Mouse (Mus musculus) liver, postnatal 0 days (tissue): ENCODE measurements around the gene Greb1.

Experiments
- CTCF ChIP-seq: sonication (generic); IDR thresholded peaks from 2 replicates; pipeline ENCODE4 v1.5.1; 2016; ENCODE audit warnings: antibody characterized with exemption, low read depth
- EP300 ChIP-seq: IDR thresholded peaks from 2 replicates; pipeline ENCODE4 v1.6.1; 2016; ENCODE audit warnings: antibody characterized with exemption, low read depth, mild to moderate bottlenecking

DNA sequence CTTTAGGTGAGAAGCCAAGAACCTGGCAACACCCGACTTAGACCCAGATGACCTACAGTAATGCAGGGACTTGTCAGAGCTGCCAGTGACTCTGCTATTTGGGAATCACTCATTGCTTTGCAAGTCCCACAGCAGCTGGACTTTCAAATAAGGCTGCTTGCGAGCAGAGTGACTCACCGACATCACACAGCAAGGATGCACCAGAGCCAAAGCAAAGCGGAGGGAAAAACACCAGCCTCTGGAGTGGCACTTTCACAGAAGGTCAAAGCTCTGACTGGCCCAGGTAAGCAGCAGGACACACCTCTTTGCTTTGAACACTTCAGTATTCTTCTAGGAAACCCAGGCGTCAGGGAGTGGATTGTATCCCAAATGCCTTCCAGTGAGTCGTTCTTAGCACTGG is 164.9 kb downstream of the Greb1 start:
- TF ChIP-seq CTCF = no peak
- no peak for TF ChIP-seq EP300
